Mouse (Mus musculus): Measurements from ENCODE around the gene Rgl1.

DNA sequence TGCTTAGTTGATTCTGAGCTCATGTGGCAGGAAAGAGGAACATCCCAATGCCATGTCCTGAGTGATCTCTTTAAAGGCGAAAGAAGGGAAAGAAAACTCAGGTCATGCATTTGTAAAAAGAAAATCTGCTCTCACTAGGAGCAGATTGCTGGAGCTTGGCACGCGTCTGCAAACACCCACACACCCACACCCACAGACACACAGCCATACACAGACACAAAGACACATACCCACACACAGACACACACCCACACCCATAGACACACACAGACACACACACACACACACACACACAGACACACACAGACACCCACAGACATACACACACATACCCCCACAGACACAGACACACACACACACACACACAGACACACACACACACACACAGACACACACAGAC lies 243.9 kb downstream of the Rgl1 start:
- TF ChIP-seq CTCF (conservative IDR thresholded peaks at IDR 0.05; ENCODE audit: insufficient read depth, insufficient read length, low read depth, low read length): no peak
- no peak for TF ChIP-seq POLR2A (IDR thresholded peaks at IDR 0.05; ENCODE audit: low read depth, low read length)
